Mouse (Mus musculus) liver, adult 2 months (tissue): ENCODE measurements around the gene Pla2g6. TPM values are rescaled to one million over a fixed set of nuclear protein-coding genes. Genes with fewer than 3 reads are reported as not detected.

ENCODE experiments used
- DNase-seq: peaks from one replicate; pipeline ENCODE4 v3.0.0-alpha.2; 2011; ENCODE audit warnings: low read depth, low spot score; ENCODE audit errors: extremely low read depth
- H3K27ac ChIP-seq: fragments of 200-500 bp; replicated peaks from 2 replicates; pipeline ENCODE4 v1.5.1; 2012; ENCODE audit warnings: low read depth, mild to moderate bottlenecking, control low read depth, inconsistent platforms, low read length; ENCODE audit not compliant: insufficient read depth
- H3K27me3 ChIP-seq: fragments of 200-500 bp; 2 replicates; pipeline ENCODE4 v1.6.1; 2012; ENCODE audit warnings: mild to moderate bottlenecking, moderate library complexity, low read length, inconsistent platforms; ENCODE audit not compliant: control insufficient read depth, insufficient read depth
- H3K36me3 ChIP-seq: fragments of 200-500 bp; 2 replicates; pipeline ENCODE4 v1.6.1; 2012; ENCODE audit warnings: low read length, inconsistent platforms; ENCODE audit not compliant: control insufficient read depth, insufficient read depth
- H3K4me1 ChIP-seq: fragments of 200-500 bp; 2 replicates; pipeline ENCODE4 v1.6.1; 2011; ENCODE audit warnings: low read length; ENCODE audit not compliant: control insufficient read depth, insufficient read depth
- H3K4me3 ChIP-seq: fragments of 200-500 bp; 2 replicates; pipeline ENCODE4 v1.5.1; 2011; ENCODE audit warnings: low read depth, mild to moderate bottlenecking, control low read depth, low read length, moderate library complexity; ENCODE audit not compliant: insufficient read depth
- H3K79me2 ChIP-seq: fragments of 200-500 bp; 2 replicates; pipeline ENCODE4 v1.6.1; 2012; ENCODE audit warnings: inconsistent platforms, mild to moderate bottlenecking, low read length, moderate library complexity; ENCODE audit not compliant: control insufficient read depth, insufficient read depth
- H3K9ac ChIP-seq: fragments of 200-500 bp; 2 replicates; pipeline ENCODE4 v1.6.1; 2012; ENCODE audit warnings: low read depth, mild to moderate bottlenecking, control low read depth, inconsistent platforms, low read length
- CTCF ChIP-seq: fragments of 200-500 bp; IDR thresholded peaks from 2 replicates; pipeline ENCODE4 v1.5.1; 2011; ENCODE audit warnings: low read depth, low read length, control low read depth
- POLR2A ChIP-seq: fragments of 200-500 bp; IDR thresholded peaks from 2 replicates; pipeline ENCODE4 v1.6.1; 2011; ENCODE audit warnings: low read length, control low read depth; ENCODE audit not compliant: insufficient read depth; ENCODE audit errors: extremely low read depth
- WGBS: fragments of 180-500 bp; shearing (Covaris S2); methylation state at CpG from one replicate; pipeline ENCODE4 v1.1.7; 2018; 5-methylcytosine and 5-hydroxymethylcytosine counted together
- polyA plus RNA-seq: library from polyadenylated mRNA; depleted of rRNA; stranded (reverse); fragments of >200 nt; gene quantifications from 2 replicates; pipeline ENCODE4 v1.2.3, GENCODE M21; 2012
- total RNA-seq: library from RNA; depleted of rRNA; stranded (reverse); fragments of >200 nt; gene quantifications from 2 replicates; pipeline ENCODE4 v1.2.3, GENCODE M21; 2014

The Pla2g6 gene
- total and polyA plus RNA-seq, 2 experiments = 16.3 to 24.5 TPM

- no peaks in the 10 kb centered on the region for H3K27me3 ChIP-seq
- H3K9ac ChIP-seq = peak overlapping the region; percentile 43
- peaks cover 40% of the 10 kb centered on the region for H3K4me1 ChIP-seq
- WGBS = 17% methylated on average over 6 of the region's 6 CpGs
- 0 out of 2 replicates have a peak, but pooled peaks cover 6% of the 10 kb centered on the region for H3K79me2 ChIP-seq
- TF ChIP-seq CTCF (0 out of 2 replicates have a peak, but pooled peaks have one; percentile 7), POLR2A (no peak)
- DNase-seq = peak; percentile 90
- no peaks in the 10 kb centered on the region for H3K36me3 ChIP-seq
- peak overlapping the region; percentile 82 for H3K27ac ChIP-seq
- H3K4me3 ChIP-seq = no peak overlapping the region
These were observed 5.0 kb downstream of the Pla2g6 start for GRCm38 (mm10) chr15:79322991-79323790.

DNA sequence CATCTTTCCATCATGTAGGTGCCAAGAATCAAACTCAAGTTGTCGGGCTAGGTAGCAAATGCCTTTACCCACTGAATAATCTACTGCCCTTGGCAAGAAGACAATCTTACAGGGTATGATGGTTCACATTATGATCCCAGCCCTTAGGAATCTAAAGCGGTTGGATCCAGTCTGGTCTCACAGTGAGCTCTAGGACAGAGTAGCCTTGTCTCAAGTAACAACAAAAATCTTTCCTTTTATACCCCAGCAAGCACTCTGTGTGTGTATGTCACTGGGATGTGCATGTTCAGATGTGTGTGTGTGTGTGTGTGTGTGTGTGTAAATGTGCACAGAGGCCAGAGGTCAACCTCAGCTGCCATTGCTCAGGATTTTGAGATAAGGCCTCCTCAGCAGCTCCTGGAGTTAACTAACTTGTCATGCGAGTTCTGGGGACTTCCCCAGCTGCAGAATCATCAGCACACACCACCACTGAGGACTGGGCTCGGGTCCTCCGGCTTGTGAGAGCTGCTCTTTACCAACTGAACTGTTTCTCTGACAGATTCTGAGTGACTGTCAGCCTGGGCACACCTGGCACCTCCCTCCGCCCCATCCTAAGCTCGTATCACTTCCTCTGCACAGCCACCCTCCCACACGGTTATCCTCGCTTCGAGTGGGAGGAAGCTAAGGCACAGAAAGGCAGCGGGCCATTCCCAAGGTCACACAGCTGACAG, 5.8 kb downstream of the Pla2g6 start:
- WGBS = 18% methylated on average over 11 of the region's 11 CpGs
- Histone ChIP-seq H3K9ac (peak overlapping the region; percentile 15), H3K36me3 (no peaks in the 10 kb centered on the region), H3K4me1 (peaks cover 40% of the 10 kb centered on the region), H3K79me2 (0 out of 2 replicates have a peak, but pooled peaks cover 6% of the 10 kb centered on the region), H3K4me3 (no peak overlapping the region), H3K27me3 (no peaks in the 10 kb centered on the region), H3K27ac (peak overlapping the region; percentile 82)
- TF ChIP-seq CTCF = no peak
- peak; percentile 37 for DNase-seq

DNA sequence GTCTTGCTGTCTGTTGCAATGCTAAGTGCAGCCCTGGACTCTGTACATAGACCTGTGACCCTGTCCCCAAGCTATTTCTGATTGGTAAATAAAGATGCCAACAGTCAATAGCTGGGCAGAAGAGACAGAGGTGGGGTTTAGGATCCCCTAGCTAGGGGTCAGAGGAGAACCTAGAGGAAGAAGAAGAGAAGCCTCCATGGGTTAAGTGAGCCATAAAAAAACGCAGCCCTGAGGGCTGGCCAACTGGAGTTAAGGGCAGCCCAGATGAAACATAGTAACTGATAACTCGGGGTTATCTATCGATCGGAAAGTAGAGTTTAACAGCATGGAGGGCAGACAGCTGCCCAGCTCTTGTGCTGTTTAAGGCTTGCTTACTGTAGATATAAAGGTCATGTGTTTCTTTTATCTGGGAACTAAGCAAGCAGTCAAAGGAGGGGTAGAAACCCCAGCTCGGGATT, 6.4 kb downstream of the Pla2g6 start:
- no peak overlapping the region for H3K4me3 ChIP-seq
- TF ChIP-seq CTCF = no peak
- TF ChIP-seq POLR2A = no peak
- 0 out of 2 replicates have a peak, but pooled peaks cover 6% of the 10 kb centered on the region for H3K79me2 ChIP-seq
- no peaks in the 10 kb centered on the region for H3K27me3 ChIP-seq
- DNase-seq = peak; percentile 99
- H3K27ac ChIP-seq = peak overlapping the region; percentile 82
- H3K4me1 ChIP-seq = peaks cover 37% of the 10 kb centered on the region
- no peak overlapping the region for H3K9ac ChIP-seq
- no peaks in the 10 kb centered on the region for H3K36me3 ChIP-seq
- WGBS = 12% methylated on average over 5 of the region's 5 CpGs

DNA sequence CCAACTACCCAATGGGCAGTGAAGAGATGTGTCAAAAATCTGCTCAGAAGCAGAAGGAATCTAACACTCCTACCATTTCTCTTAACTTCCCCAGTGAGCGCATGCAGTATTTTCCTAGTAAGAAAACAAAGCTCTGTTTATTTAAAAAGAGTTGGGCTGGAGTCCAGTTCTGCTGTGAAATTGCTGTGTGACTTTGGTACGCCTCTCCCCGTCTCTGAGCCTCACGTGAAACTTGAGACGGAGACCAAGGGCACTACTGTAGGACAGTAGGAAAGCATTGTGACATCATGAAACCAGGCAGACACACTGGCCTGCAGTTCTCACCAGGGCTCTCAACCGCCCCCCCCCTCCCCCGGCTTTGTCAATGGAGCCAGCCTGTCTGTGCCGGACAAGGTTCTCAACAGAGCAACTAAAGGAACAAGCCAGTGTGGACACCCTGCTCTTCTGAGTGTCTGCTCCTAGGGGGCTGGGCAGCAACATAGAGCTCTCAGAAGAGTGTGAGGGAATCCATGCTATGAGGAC, 14.3 kb downstream of the Pla2g6 start:
- no peaks in the 10 kb centered on the region for H3K79me2 ChIP-seq
- no peak overlapping the region for H3K4me3 ChIP-seq
- WGBS = 35% methylated on average over 8 of the region's 8 CpGs
- H3K27me3 ChIP-seq = no peaks in the 10 kb centered on the region
- peaks cover 11% of the 10 kb centered on the region for H3K36me3 ChIP-seq
- no peak overlapping the region for H3K27ac ChIP-seq
- DNase-seq = peak; percentile 67
- no peak overlapping the region for H3K9ac ChIP-seq
- no peak for TF ChIP-seq CTCF
- TF ChIP-seq POLR2A = no peak
- peaks cover 2% of the 10 kb centered on the region; the same call in 1 of the 2 replicates for H3K4me1 ChIP-seq

GRCm38 (mm10) chr15:79307861-79308260, 20.3 kb downstream of the Pla2g6 start:
- 78% methylated on average over 4 of the region's 4 CpGs for WGBS
- no peak for DNase-seq
- no peak overlapping the region for H3K27ac ChIP-seq
- TF ChIP-seq POLR2A (no peak), CTCF (no peak)
- H3K36me3 ChIP-seq = peaks cover 11% of the 10 kb centered on the region
- H3K4me1 ChIP-seq = no peaks in the 10 kb centered on the region
- H3K9ac ChIP-seq = no peak overlapping the region
- H3K27me3 ChIP-seq = no peaks in the 10 kb centered on the region
- no peak overlapping the region for H3K4me3 ChIP-seq
- H3K79me2 ChIP-seq = no peaks in the 10 kb centered on the region
